Mouse (Mus musculus): ENCODE data around the gene Sv2c.

Gene Sv2c

DNA sequence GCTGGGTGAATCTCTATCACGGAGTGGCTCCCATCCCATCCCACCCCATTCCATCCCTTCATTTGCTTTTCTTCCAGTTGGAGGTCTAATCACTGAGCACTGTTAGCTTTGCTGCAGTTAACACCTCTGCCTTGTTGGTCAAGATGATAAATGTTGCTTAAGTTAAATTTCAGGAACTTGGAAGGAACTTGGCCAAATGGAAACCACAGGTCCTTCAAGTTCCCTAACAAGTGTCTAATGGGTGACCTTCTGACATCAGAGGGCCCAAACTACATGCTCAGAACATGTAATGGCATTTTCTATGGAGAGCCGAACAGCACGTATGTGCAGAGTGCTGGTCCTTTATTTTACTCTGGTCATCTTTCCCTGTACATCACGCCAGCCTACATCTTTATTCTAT, 190.5 kb downstream of the Sv2c start:
- no peak for DNase-seq

DNA sequence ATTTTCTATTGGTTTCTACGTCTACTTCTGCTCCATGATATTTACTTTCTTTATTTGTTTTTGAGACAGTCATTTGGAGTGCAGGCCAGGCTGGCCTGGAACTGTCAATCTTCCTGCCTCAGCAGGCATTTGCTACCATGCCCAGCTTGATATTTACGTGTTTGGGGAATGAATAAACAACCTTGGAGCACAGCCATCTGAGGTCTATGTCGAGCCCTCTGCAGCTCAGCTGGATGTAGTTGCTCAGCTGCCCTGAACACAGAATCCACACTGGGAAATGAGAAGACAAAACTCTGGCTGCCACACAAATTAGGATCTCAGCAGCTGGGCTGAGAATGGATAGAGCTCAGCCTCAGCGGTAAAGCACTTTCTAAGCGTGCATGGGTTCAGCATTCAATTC, 191.6 kb downstream of the Sv2c start:
- no peak for DNase-seq

DNA sequence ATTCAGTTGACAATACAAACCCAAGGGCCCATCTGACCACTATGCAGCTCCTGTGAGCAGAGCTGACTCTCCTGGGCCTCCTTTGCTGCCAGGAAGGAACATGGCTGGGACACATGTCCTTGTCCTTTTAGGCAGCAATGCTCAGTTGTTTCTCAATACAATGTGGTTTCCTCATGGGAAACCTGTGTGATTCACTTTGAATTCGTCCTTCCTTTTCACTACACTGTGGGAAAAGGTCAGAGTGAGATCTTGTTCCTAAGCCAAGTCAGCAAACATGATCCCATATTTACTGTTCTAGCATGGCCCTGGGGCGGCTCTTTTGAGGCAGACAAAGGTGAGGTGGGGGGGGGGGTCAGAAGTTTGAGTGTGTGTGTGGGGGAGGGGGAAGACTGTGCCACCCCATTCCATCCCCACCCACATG, 208.2 kb downstream of the Sv2c start:
- DNase-seq = no peak

DNA sequence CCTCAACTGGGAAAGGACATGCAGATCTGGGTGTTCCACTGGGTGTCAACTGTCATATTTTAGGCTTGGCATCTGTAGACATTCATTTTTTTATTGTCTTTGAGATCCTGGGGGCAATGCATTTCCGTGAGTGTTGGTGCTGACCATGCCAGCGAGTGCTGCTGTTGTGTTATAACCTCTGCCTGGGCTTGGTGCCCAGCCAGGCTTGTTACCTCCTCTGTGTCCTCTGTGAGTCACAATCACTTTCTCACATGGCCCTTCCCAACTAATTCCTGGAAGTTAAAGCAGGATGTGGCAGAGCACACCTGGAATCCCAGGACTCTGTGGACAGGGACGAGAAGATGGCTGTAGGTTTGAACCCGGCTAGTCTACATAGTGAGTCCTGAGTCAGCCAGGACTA, 209.8 kb downstream of the Sv2c start:
- DNase-seq = no peak

DNA sequence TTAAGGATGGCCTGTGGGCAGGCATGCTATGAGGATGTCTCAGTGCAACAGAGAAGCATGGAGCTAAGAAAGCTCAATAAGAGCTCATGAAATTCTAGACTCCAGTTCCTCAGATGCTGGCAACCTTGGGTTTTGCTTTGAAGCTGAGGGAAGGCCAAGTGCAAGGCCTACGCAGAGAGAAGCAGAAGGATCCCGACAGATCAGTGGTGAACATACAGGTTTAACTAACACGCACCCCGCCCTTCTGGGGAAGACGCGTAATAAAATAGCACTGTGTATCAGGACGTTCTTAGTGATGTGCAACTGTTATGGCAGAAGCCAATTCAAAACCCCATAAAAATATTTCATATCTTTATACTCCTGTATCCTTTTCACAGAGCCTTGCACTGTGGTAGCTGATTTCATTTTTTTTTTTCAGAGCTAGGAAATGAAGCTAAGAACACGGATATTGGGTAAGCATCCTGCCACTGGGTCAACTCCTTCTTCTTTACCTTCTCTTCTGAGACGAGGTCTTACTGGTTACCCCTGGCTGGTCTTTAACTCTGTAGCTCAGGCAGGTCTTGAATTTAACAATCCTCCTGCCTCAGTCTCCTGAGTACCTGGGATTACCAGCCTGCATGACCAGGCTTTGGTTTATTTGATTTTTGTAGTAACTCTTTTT, 213.6 kb downstream of the Sv2c start:
- DNase-seq = no peak

DNA sequence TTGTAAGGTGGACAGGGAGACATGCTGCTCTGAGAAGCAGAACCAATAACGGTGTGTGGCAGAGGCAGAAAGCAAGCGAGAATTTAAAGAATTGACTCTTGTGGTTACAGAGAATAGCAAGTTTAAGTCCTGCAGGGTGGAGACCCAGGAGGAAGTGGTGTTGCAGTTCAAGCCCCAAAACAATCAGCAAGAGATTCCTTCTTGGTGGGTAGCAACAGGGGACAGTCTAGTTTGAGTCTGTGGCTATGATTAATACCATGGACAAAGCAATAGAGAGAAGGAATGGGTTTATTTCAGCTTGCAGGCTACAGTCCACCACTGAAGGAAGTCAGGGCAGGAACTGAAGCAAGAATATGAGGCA, 219.4 kb downstream of the Sv2c start:
- DNase-seq = no peak

DNA sequence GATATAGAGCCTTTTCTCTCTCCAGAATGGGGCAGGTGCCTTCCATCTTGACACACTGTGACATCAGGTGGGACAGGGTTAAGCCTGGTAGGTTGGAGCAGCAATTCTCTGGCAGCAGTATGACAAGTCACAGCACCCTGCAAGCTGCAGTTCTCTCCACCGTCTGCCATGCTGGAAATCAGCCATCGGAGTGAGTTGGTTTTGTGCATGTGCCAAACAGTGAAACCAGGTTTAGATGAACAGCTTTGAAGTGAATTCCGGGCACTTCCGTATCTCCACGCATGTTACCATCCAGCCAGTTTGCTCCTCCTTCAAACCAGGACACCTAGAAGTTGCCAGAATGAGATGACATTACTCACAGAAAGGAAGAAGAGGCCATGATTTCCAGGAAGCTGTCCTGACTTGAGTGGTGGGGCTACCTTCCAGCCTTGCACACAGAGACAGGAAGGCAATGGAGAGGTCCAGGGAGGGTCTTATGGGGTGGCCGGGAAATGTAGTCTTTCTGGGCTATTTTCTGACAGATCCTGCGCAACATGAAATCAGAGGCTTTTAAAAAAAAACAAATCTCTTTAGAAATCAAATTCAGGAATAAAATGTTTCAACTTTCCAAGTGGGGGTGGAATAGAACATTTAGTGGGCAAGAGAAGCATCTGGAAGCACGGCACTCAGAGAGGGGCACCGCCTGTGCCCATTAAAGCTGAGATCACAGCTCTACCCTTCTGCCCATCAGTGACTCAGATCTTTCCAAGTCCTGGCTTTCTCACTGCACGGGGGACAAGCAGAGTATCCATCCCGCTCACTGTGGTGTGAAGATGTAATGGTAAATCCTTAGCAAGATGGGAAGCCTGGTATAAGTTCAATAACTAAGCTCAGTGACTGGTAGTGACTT, 220.0 kb downstream of the Sv2c start:
- peak; percentile 91 to 92 for DNase-seq

DNA sequence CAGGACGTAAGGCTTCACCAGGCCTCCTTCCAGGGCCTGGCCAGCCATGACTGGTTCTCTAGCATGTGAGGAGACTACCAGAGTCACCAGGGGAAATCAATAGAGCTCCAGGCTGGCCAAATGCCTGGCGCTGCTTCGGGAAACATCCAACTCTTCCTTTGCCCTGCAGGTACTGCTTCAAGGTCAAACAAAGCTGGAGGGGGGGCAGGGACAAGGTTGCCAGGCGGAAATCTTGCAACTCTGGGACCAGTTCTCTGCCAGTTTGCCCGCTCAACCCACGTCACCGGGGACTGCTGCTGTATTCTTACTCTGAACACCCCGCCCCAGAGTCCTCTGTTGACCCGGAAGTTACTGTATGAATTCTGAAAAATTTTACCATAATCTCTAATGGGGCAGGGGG, 222.1 kb downstream of the Sv2c start:
- DNase-seq = peak; percentile 9 to 26

DNA sequence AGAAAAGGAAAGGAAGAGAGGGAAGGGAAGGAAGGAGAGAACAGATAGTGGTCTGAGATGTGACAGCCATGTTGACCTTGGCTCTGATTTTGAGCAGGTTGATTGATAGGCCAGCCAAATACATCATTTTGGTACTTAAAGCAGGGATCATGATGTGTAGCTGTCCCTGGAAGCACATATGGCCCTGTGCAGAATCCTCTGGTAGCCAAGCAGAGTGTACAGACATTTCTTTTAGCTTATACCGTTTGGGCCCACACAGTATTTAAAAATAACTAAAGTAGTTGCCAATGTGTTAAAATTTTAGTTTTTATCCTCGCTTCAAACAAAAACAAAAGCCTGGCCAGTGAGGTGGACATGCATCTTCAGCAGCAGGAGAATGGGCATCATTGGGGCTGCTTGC, 223.1 kb downstream of the Sv2c start:
- DNase-seq = no peak
